Mouse (Mus musculus) G1E (cell line): Measurements from ENCODE around the gene Ecm2. TPM values are rescaled to one million over a fixed set of nuclear protein-coding genes. Genes with fewer than 3 reads are reported as not detected.

Experiments
- ATAC-seq: 2 replicates; pipeline ENCODE4 v1.8.0; 2016; ENCODE audit warnings: mild to moderate bottlenecking; ENCODE audit not compliant: insufficient number of reproducible peaks, poor library complexity, low FRiP score, severe bottlenecking; ENCODE audit errors: extremely low read depth
- DNase-seq: peaks from one replicate; pipeline ENCODE4 v3.0.0; 2012; ENCODE audit warnings: low spot score
- H3K27me3 ChIP-seq: 2 replicates; pipeline ENCODE4 v1.6.1; 2012; ENCODE audit warnings: mild to moderate bottlenecking, low read length, inconsistent platforms; ENCODE audit not compliant: insufficient read depth
- H3K36me3 ChIP-seq: replicated peaks from 2 replicates; pipeline ENCODE3; 2012; ENCODE audit warnings: mild to moderate bottlenecking, inconsistent platforms
- H3K4me1 ChIP-seq: 2 replicates; pipeline ENCODE4 v1.6.1; 2012; ENCODE audit warnings: low read depth, low read length, inconsistent platforms, mixed read lengths; ENCODE audit not compliant: insufficient read depth
- H3K4me3 ChIP-seq: 2 replicates; pipeline ENCODE4 v1.5.1; 2012; ENCODE audit warnings: low read depth, mild to moderate bottlenecking, inconsistent platforms, low read length, moderate library complexity, mixed read lengths
- H3K9me3 ChIP-seq: replicated peaks from 2 replicates; pipeline ENCODE4 v1.6.1; 2012; ENCODE audit warnings: inconsistent platforms
- CTCF ChIP-seq: IDR thresholded peaks from 2 replicates; pipeline ENCODE4 v1.5.1; 2012; ENCODE audit warnings: low read depth, low read length, inconsistent platforms, mixed read lengths
- GATA1 ChIP-seq: IDR thresholded peaks from 2 replicates; pipeline ENCODE4 v1.6.1; 2012; ENCODE audit warnings: borderline replicate concordance, low read length, inconsistent platforms, mixed read lengths
- GATA2 ChIP-seq: IDR thresholded peaks from 2 replicates; pipeline ENCODE4 v1.6.1; 2012; ENCODE audit warnings: low read depth, low read length, inconsistent platforms, borderline replicate concordance
- POLR2AphosphoS5 ChIP-seq: IDR thresholded peaks from 2 replicates; pipeline ENCODE4 v1.6.1; 2012; ENCODE audit warnings: low read depth, low read length, inconsistent platforms; ENCODE audit not compliant: insufficient replicate concordance
- TAL1 ChIP-seq: conservative IDR thresholded peaks from 2 replicates; pipeline ENCODE4 v1.6.1; 2012; ENCODE audit warnings: low read depth, low read length, inconsistent platforms, mixed read lengths
- polyA plus RNA-seq: library from polyadenylated mRNA; stranded (reverse); fragments of >175 nt; gene quantifications from 2 replicates; pipeline ENCODE4 v1.2.3, GENCODE M21; 2012
- total RNA-seq, 2 experiments: library from RNA; stranded (forward) in 1 of 2; stranded (reverse) in 1 of 2; fragments of 200-1000 nt in 1 of 2; fragments of >200 nt in 1 of 2; fragmentation: Nextera tagmentation in 1 of 2; gene quantifications; 2 replicates each; pipeline ENCODE4 v1.2.3; 2014 to 2017

Ecm2 gene
- total RNA-seq (2014; fragmentation: Nextera tagmentation) (not detected in 2 replicates), total RNA-seq (2017) (0.16 and 0.17 TPM in 2 replicates), polyA plus RNA-seq (0.01 TPM in 1 of 2 replicates, not detected in the other)

- H3K36me3 ChIP-seq: peaks cover 5% of the 10 kb centered on the region
- TF ChIP-seq GATA2 (no peak), POLR2AphosphoS5 (no peak), CTCF (no peak), GATA1 (no peak), TAL1 (no peak)
- H3K4me3 ChIP-seq: no peak within 1 kb of the TSS
- H3K27me3 ChIP-seq: no peaks in the 10 kb centered on the region
- no peaks in the 10 kb centered on the region for H3K4me1 ChIP-seq
- H3K9me3 ChIP-seq: no peaks in the 10 kb centered on the region
- no peak for ATAC-seq
- no peak for DNase-seq
Measured at GRCm38 (mm10) chr13:49504510-49504909, at the start of gene Ecm2. TSS of gene Ecm2 (plus strand) at chr13:49504810.

GRCm38 (mm10) chr13:49460276-49460675, 44.3 kb upstream of the Ecm2 start:
- TF ChIP-seq CTCF (no peak), GATA2 (no peak), POLR2AphosphoS5 (no peak), TAL1 (no peak), GATA1 (no peak)
- DNase-seq (no peak), ATAC-seq (no peak)
- H3K4me1 ChIP-seq: no peaks in the 10 kb centered on the region
- peaks cover 92% of the 10 kb centered on the region for H3K36me3 ChIP-seq
- H3K4me3 ChIP-seq: no peak overlapping the region
- no peaks in the 10 kb centered on the region for H3K27me3 ChIP-seq
- no peaks in the 10 kb centered on the region for H3K9me3 ChIP-seq

- Histone ChIP-seq H3K4me1 (no peaks in the 10 kb centered on the region), H3K27me3 (no peaks in the 10 kb centered on the region), H3K4me3 (no peak overlapping the region), H3K36me3 (peaks cover 92% of the 10 kb centered on the region), H3K9me3 (no peaks in the 10 kb centered on the region)
- no peak for TF ChIP-seq POLR2AphosphoS5
- TF ChIP-seq GATA1: no peak
- TF ChIP-seq TAL1: no peak
- no peak for TF ChIP-seq GATA2
- TF ChIP-seq CTCF: no peak
- ATAC-seq (no peak), DNase-seq (no peak)
Measured at GRCm38 (mm10) chr13:49460692-49461414, 43.8 kb upstream of the Ecm2 start.

- Histone ChIP-seq H3K27me3 (no peaks in the 10 kb centered on the region), H3K36me3 (peaks cover 94% of the 10 kb centered on the region), H3K4me1 (no peaks in the 10 kb centered on the region), H3K4me3 (no peak overlapping the region), H3K9me3 (no peaks in the 10 kb centered on the region)
- ATAC-seq (no peak), DNase-seq (no peak)
- TF ChIP-seq GATA1 (no peak), GATA2 (no peak), CTCF (no peak), POLR2AphosphoS5 (no peak), TAL1 (no peak)
Measured at GRCm38 (mm10) chr13:49461458-49462132, 43.0 kb upstream of the Ecm2 start.

- H3K27me3 ChIP-seq: no peaks in the 10 kb centered on the region
- no peak for ATAC-seq
Measured at GRCm38 (mm10) chr13:49462921-49463320, 41.7 kb upstream of the Ecm2 start.

GRCm38 (mm10) chr13:49465875-49466274, 38.7 kb upstream of the Ecm2 start:
- H3K27me3 ChIP-seq: no peaks in the 10 kb centered on the region
- no peak for ATAC-seq
- peaks cover 3% of the 10 kb centered on the region; the same call in 1 of the 2 replicates for H3K4me1 ChIP-seq
- DNase-seq: no peak
- no peak overlapping the region for H3K4me3 ChIP-seq
- H3K36me3 ChIP-seq: peaks cover 87% of the 10 kb centered on the region
- no peaks in the 10 kb centered on the region for H3K9me3 ChIP-seq
- no peak for TF ChIP-seq TAL1
- TF ChIP-seq POLR2AphosphoS5: no peak
- no peak for TF ChIP-seq CTCF
- no peak for TF ChIP-seq GATA1
- TF ChIP-seq GATA2: no peak

More at GRCm38 (mm10) chr13:49462921-49463320, 41.7 kb upstream of the Ecm2 start:
- no peak for TF ChIP-seq GATA2
- TF ChIP-seq CTCF: no peak
- TF ChIP-seq TAL1: no peak
- TF ChIP-seq POLR2AphosphoS5: no peak
- TF ChIP-seq GATA1: no peak
- Histone ChIP-seq H3K4me3 (no peak overlapping the region), H3K4me1 (no peaks in the 10 kb centered on the region), H3K36me3 (peaks cover 93% of the 10 kb centered on the region), H3K9me3 (no peaks in the 10 kb centered on the region)
- no peak for DNase-seq
